Mouse (Mus musculus) neutrophil, adult 5-6 weeks (primary cell): ENCODE results near the gene Gm20431. TPM values are rescaled to one million over a fixed set of nuclear protein-coding genes. Genes with fewer than 3 reads are reported as not detected.

Experiments
- ATAC-seq: fragments of 151-379, 151-347 bp; 2 replicates; pipeline ENCODE4 v1.8.0; 2017; ENCODE audit warnings: mild to moderate bottlenecking, moderate TSS enrichment; ENCODE audit not compliant: insufficient number of reproducible peaks, poor library complexity, low FRiP score, severe bottlenecking; ENCODE audit errors: extremely low read depth
- total RNA-seq: library from RNA; stranded (forward); fragments of 200-1000 nt; gene quantifications from 2 replicates; pipeline ENCODE4 v1.2.3, GENCODE M21; 2017

Gm20431 gene
- total RNA-seq = not detected in 2 replicates

DNA sequence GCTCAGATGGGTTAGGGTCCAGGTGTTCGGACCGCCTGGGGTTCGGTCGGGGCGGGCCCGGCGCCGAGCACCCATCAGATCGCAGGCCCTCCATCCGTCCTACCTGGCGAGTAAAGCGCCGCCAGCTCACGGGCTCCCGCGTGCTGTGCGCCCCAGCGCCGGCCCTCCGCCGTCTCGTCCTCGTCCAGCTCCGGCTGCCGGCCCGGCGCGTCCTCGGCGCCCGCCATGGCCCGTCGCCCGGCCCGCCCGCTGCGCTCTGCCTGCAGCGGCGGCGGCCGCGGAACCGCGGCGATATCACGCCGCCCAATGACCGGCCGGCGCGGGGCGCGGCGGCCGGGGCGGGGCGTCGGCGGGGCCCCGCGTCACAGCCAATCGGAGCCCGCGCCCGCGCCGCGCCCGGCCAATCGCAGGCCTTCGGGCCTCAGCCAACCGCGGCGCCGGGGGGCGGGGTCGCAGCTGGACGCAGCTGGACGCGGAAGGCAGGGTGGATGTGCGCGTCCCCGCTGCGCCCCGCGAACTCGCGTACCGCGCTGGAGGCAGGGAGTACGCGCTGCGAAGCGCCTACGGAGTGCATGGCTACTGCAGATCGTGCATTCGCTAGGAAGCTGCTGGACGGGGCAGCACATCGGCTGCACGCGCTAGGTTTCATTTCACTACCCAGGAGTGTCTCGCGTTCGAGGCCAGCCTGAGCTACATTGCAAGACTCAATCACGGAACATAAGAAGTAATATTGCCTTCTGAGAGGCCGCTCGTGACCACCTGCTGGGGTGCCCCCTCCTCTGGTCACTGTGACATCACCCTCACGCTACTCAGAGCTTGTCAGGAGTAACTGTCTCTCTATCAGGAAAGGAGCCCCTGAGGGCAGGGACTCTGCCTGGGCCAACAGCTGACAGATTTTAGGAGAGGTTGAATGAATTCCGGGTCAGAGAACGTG lies at the start of gene Gm20431:
TSS of gene Gm20431 (minus strand) at position 227 of the 934 bp plus-strand sequence.
- peak; percentile 52 for ATAC-seq

DNA sequence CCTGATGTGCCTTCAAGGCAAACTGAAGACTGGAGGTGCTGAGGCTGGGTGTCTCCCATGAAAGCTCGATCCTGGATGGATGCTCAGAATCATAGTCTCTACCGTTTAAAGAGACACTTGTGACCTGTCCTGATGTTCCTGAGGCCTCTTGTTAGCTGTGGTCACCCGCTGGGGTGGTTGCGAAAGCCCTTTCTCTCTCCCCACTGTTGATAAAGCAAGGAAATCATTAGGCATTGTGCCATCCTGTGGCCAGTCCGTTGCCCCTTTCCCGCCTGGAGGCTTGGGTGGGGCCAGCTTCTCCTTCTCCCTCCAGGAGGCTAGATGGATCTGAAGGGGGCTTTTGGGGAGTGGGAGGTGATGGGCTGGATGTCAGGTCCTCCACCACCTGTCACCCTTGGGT lies 49.3 kb upstream of the Gm20431 start:
- no peak for ATAC-seq

DNA sequence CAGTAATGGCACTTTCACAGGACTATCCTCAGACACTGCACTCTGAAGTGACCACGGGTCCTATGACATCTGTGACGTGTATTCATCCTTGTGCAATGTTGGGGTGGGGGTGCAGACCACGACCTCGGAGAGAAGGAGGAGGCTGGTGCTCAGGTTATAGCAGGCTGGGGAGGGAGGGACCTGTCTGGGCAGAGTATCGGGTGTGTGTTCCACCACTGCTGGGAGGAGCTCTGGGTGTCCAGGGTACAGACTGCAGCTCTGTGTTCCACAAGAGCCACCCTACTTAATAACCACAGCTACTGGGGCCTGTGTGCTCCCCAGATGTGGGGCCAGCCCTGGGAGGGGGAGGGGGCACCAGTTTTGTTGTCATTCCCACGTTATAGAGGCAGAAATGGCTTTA lies 48.7 kb upstream of the Gm20431 start:
- ATAC-seq = peak; percentile 27; the same call in 1 of the 2 replicates

DNA sequence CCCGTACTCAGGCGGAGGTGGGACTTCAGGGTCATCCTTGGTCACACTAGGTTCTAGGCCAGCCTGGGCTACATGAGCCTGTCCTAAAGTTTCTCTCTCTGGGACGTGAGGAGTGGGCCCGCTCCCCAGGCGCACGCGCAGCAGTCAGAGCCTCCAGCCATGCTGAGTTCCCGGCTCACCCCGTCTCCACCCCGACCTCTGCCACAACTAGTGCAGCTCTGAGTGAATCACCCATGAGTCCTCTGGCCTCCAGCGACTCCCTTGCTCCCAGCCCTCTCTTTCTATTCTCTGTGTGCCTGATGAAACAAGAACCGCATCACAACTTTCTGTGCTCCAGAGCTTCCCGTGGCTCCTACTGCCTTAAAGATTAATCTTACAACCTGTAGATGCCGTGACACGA lies 47.1 kb upstream of the Gm20431 start:
- no peak for ATAC-seq

DNA sequence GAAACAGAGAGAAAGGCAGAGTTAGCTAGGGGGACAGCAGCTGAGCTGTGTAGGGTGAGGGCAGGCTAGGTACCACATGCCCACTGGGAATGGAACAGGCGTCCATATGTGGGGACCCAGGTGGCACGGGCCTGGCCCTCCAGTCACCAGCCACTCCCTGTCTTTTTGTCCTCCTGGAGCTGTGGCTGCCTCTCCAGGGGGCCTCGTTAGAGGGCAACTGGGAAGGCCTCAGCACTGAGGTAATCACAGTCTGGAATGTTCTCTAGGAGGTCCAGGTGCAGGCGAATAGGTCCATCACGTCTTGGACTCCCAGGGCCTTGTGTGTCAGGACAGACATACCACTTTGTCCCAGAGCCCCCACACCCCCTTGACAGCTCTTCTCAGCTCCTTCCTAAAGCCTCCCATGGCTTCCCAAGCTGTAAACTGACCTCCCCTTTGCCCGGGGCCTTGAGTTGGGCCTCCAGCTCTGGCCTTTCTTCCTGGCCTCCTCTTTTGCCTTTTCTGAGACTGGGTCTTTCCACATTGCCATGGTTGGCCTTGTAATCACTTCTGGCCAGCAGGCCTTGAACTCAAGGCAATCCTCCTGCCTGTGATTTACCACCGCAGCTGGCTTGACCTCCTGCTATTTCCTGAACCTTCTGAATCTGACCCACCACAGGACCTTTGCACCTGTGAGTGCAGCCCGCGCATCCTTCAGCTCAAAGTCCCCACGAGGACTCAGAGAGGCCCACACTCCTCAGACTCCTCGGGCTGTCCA lies 45.1 kb upstream of the Gm20431 start:
- no peak for ATAC-seq

DNA sequence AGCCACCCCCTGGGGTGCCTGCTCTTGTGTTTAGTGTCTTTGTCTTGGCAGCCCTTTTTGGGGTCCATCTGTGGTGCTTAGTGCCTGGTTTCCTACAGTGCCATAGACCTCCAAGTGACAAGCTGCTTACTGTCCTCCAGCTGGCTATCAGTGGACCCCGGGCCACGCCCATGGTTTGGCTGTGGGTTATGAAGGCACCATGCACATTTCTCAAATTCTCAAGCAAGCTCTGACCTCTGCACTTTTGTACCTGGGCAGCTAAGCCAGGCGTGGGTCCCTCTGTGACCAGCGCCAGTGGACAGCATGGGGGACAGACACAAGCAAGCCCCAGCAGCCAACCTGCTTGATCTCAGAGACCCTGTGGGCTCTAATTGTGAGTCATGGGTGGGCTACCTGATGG lies 43.1 kb upstream of the Gm20431 start:
- ATAC-seq = no peak

DNA sequence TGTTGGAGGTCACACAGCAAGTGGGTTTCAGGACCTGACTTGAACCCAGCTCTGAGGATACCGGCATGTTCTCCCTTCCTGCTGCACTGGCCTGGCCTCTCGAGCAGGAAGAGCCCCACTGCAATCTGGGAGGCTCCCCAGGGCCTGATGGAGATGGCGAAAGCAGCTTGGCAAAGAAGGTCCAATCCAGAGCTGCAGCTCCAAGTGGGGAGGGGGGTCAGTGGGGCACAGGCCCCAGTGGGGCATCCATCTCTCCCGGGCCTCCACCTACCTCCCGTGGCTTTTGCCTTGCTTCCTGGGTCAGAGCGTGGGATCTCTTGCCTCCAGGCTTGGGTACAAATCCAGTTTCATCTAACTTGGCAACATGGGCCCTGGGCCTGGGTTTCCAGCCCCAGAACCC lies 40.8 kb upstream of the Gm20431 start:
- no peak for ATAC-seq

DNA sequence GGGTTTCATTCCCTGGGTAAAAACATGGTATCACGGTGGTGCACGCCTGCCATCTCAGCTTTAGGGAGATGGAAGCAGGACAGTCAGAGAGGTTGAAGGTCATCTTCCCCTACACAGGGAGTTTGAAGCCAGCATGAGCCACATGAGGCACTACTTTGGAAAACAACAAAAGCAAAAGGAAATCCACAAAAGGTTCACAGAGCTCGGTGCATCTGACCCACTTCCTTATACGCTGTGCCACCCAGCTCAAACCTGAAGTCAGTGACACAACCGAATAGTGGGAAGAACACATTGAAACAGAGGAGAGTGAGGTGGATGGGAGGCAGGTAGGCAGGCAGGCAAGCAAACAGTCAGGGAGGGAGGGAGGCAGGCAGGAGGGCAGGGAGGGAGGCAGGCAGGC lies 40.2 kb upstream of the Gm20431 start:
- 0 out of 2 replicates have a peak, but pooled peaks have one; percentile 4 for ATAC-seq

DNA sequence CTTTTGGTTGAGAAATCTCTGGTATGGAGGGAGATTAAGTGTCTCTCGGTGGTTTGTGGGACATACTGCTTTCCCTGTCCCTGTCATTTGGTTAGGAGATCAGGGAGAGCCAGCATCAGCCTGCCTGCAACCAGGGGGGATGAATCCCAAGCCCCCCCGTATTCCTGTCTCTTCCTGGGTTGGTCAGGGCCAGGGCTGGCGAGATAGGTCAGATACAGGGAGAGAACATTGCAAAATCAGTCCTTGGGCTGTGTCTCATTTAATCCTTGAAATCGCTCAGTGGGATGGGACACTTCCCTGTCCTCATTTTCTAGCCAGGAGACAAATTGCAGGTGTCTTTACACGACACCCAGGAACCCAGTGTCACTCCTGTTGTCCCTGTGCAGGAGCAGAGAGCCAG lies 38.7 kb upstream of the Gm20431 start:
- ATAC-seq = no peak

DNA sequence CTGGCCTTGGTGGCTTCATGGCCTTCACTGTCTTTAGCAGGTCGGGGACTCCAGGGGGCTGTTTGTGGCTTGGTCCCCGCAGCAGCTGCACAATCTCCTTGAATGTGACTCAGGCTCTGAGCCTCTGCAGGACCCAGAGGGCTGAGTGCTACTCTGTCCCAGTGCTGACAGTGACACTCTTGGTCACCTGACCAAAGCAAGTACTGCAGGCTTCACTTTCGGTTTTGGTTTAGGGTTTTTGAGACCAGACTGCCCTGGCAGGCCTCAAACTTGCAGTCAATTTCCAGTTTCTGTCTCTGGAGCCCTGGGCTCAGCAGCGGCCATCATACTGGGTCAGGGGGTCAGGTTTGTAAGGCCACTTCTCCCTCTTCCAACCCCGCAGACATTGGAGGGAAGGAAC lies 36.6 kb upstream of the Gm20431 start:
- ATAC-seq = peak; percentile 78

DNA sequence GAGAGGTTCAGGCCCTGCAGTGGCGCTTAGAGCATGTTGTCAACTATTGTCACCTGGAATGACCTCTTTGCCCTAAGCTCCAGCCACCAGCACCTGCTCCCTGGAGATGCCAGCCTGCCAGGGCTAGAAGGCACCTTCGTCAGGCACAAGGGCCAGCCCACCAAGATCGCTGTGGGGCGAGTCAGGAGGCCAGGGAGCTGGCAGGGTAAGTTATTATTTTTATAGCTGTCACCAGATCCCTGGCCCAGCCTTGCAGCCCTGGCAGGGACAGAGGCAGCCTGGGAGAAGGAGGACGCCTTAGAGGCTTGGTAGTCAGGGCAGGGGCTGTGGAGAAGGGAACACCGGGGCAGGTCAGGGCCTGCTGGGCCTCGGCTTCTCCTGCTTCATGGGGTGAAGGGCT lies 34.8 kb upstream of the Gm20431 start:
- no peak for ATAC-seq

DNA sequence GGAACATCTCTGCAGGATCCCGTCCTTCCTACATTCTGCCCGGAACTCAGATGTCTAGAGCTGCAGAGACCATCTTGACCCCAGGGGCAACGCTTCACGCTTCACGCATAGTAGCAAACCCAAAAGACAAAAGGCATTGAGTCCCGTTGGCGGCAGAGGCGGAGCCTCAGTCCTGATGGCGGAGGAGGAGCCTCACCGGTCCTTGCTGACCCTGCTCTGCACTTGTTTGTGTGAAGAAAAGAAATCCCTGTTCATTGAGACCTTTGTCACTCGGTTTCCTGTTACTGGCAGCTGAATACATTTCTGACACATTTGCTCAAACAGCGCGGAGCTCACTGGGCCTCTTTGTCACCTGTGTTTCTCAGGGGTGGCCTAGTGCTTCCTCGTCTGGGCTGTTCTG lies 34.2 kb upstream of the Gm20431 start:
- no peak for ATAC-seq

DNA sequence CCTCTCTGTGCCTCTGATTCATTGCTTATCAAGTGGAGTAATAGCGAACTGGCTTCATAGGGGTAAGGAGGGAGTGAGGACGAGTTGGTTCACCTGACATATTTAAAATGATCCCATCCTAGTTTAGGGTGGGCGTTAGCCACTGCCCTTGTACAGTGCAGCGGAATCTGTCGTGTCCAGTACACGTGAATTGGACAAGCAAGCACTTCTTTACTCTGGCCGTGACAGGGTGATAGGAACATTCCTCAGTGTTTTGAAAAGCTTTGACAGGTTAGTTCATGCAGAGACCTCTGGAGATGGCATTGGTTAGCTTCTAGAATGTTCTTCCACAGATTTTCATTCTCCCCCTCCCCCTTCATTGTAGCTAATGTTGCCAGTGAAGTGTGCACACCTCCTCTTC lies 33.7 kb upstream of the Gm20431 start:
- no peak for ATAC-seq

DNA sequence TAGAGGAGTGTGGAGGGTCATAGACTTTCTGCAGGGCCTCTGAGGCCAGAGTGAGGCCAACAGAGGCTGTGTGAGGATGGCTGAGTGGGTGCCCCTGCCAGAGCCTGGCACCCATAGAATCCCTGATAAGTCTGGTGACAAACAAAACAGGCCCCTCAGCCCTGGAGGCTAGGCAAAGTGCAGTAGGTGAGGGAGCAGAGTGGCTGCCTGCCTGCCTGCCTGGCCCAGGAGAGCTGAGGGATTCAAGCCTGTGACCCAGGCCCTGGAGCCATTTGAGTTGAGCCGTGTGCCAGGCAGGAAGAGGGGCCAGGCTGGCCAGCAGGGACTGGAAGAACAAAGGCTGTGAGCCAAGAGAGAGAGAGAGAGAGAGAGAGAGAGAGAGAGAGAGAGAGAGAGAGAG lies 32.9 kb upstream of the Gm20431 start:
- ATAC-seq = no peak

DNA sequence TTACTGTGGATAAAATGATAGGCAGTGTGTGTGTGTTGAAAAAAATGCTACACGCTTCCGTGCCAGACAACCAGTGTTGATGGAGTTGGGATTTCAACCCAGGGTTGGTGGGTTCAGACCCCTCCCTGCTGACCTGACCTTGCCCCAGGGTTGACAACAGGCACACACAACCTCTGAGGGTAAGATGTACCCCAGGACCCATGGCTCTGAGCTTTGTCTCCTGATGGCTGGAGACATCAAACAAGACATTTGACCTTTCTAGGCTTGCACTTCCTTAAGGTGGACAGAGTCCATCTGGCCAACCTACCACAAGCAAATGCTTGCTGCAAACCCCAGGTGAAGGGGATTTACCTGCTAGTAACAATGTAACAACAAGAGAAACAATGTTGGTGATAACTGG lies 32.2 kb upstream of the Gm20431 start:
- ATAC-seq = no peak

DNA sequence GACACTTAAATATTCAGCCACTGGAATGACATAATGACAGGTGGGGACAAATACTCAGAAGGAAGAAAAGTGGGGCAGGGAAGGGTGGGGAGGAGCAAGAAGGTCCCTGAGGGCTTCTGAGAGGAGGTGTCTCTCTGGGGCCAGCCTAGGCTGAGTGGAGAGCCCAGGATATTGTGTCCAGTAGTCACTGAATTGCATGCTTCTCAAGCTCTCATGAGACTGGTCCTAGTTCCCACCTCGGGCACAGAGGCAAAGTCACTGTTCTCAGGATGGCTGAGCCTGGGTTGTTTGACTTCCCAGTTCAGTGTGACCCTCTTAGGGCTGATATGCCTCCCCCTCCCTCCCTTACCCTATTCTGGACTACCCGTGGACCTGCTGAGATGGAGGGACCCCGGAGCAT lies 31.5 kb upstream of the Gm20431 start:
- ATAC-seq = no peak

DNA sequence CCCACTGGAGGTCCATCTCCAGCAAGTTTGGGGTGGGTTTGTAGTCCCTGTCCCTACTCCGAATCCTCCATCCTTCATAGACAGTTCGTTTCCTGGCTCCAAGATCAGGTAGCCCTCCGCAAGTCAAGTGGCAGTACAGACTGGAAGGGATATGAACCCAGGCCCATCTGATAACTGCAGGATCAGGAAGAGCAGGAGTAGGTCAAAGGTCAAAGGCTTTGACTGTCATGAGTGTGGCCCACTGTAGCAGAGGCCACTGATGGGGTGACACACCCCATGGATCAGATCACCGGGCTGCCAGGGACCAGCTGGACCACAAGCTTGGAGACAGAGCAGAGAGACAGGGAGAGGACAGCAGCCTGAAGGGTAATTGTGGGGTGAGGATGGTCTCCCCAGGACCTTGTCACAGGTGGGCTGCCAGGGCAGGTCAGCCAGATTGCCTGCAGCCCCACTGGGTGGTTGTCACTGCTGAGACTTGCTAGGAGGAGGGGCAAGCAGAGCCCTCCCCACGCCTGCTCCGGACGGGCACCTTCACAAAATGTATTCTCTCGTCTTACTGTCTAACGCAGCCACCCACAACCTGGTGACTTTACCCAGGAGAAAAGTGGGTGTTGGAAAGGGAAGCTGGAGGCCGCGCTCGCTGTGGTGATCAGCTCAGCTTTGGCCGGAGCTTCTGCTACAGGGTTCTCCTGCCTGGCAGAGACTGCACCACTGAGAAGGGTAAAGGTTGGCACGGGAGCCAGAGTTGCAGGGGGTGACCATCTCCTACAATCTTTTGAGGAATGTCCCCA lies 30.8 kb upstream of the Gm20431 start:
- no peak for ATAC-seq

DNA sequence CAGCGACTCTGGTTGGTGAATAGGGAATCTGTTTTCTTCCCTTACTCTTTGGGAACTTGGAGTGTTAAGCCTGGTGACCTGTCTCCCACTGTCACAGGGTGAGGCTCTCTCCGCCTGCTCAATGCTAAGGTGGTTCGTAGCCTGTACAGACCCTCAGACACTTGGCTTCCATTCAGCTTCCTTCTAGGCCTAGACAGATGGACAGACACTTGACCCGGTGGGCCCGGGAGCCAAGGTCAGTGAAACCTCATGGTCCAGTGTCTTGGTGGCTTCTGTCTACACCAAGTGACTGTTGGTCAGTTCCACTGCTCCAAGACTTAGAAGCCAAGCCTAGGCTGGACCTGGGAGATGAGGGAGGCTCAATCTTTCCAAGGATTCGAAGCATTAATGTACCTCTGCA lies 30.1 kb upstream of the Gm20431 start:
- ATAC-seq = no peak

DNA sequence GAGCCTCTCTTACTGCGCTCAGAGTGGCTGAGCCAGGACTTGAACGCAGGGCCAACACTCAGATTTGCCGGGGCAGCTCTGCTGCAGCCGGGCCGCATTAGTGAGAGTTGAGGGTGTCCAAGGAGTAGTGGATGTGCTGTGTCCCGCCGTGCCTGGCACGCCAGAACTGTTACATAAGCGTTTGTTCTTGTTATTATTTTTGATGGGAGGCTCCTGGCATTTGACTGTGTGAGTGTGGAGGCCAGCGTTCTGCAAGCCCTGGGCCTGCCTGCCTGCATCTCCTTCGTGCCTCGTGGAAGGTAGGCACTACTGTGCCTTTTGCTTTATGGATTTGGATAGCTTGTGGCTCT lies 29.6 kb upstream of the Gm20431 start:
- no peak for ATAC-seq
